Mouse (Mus musculus): ENCODE measurements around the gene Nox1. TPM values are rescaled to one million over a fixed set of nuclear protein-coding genes. Genes with fewer than 3 reads are reported as not detected.

Gene Nox1
- polyA plus RNA-seq, 1 experiment from 2014 or later: 0.16 TPM

- Histone ChIP-seq H3K9me3 (no peaks in the 10 kb centered on the region), H3K27me3 (no peaks in the 10 kb centered on the region), H3K4me3 (no peak overlapping the region), H3K4me1 (replicated peaks) (no peaks in the 10 kb centered on the region), H3K27ac (no peak overlapping the region), H3K9ac (no peak overlapping the region), H3K36me3 (no peaks in the 10 kb centered on the region), H3K4me2 (no peak overlapping the region)
- WGBS: 98% methylated on average over 1 of the region's 1 CpGs
- ATAC-seq (ENCODE audit: low FRiP score): no peak
Observed at GRCm38 (mm10) chrX:134170584-134170983, 51.2 kb downstream of the Nox1 start.

DNA sequence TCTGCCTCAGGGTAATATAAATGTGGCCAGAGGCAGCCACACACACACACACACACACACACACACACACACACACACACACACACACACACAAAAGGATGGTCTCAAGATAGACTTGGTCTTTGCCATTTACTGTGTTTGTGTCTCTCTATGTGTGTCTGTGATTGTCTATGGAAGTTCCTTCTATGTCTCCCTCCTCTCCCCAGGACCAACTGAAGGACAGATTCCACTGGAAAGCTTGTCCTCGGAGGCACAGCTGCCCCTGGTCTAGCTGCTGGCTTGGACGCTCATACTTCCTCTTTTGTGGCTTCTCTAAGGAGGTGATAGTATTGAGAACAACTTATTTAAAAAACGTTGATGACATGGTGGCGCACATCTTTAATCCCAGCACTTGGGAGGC is 58.3 kb downstream of the Nox1 start:
- Histone ChIP-seq H3K36me3 (no peaks in the 10 kb centered on the region), H3K9ac (no peak overlapping the region), H3K4me2 (no peak overlapping the region), H3K4me3 (no peak overlapping the region), H3K27me3 (peaks cover 17% of the 10 kb centered on the region; the same call in 1 of the 2 replicates), H3K4me1 (replicated peaks) (0 out of 2 replicates have a peak, but pooled peaks cover 3% of the 10 kb centered on the region), H3K9me3 (no peaks in the 10 kb centered on the region), H3K27ac (no peak overlapping the region)
- 77% methylated on average over 4 of the region's 4 CpGs for WGBS
- ATAC-seq (ENCODE audit: low FRiP score): no peak

GRCm38 (mm10) chrX:134162826-134163225 is 58.9 kb downstream of the Nox1 start:
- Histone ChIP-seq H3K4me3 (peak overlapping the region; percentile 39), H3K27ac (no peak overlapping the region), H3K9me3 (no peaks in the 10 kb centered on the region), H3K4me1 (replicated peaks) (0 out of 2 replicates have a peak, but pooled peaks cover 3% of the 10 kb centered on the region), H3K9ac (peak overlapping the region; percentile 56; the same call in 1 of the 2 replicates), H3K27me3 (peaks cover 17% of the 10 kb centered on the region; the same call in 1 of the 2 replicates), H3K36me3 (no peaks in the 10 kb centered on the region), H3K4me2 (peak overlapping the region; percentile 58)
- ATAC-seq (ENCODE audit: low FRiP score): no peak
- WGBS: 30% methylated on average over 11 of the region's 11 CpGs

DNA sequence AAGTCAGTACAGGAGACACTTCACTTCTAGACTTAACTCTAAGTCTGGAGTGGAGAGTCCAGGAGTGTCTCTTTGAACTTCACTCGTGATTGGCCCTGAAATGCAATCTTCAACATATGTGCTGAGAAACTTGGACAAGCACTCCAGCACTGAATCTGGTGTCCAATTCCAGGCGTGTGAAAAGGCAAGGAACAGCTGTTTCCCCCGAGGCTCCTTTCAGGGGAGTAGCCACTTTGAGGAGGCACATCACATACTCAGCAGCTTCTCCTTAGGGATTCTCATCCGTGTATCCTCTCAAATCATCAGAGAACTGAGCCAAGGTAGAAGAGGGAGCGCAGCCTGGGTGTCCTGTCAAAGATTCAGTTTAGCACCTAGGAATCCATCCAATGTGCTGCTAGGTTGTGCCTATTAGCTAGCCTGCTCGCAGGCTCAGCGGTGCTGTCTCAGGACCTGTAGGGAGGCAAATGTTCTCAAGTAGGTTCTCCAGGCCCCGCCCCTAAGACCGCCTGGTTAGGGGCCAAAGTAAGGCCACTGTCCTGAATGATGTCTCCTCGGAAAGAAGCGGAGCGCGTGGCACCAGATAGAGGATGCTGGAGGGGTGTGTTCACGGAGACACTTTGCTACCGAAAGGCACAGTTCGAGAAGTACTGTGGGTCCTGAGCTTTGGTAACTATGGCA is 59.6 kb downstream of the Nox1 start, which contains the start of gene Xkrx:
TSS of gene Xkrx (minus strand) at position 34 of the 678 bp plus-strand sequence.
- no peak for ATAC-seq (ENCODE audit: low FRiP score)

DNA sequence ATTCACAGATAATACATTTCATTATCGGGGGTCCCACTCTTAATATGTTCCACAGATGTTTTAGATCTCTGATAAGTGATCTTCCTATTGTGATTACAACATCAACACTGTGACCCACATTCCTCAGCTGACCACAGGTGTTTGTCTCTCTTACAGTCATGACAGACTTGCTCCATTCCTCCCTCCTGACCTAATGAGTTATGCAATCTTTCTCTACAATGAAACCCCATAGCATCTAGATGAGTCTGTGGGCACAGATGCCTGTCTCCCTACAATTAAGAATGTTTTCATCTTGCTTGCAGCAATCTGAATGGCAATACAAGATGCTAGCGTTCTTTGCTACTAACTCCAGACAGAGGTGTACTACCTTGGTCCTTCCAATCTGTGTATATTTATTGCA is 61.3 kb downstream of the Nox1 start:
- Histone ChIP-seq H3K4me3 (no peak overlapping the region), H3K4me1 (replicated peaks) (0 out of 2 replicates have a peak, but pooled peaks cover 3% of the 10 kb centered on the region), H3K9me3 (no peaks in the 10 kb centered on the region), H3K9ac (no peak overlapping the region), H3K27me3 (peaks cover 17% of the 10 kb centered on the region; the same call in 1 of the 2 replicates), H3K36me3 (no peaks in the 10 kb centered on the region), H3K4me2 (no peak overlapping the region), H3K27ac (no peak overlapping the region)
- no peak for ATAC-seq (ENCODE audit: low FRiP score)
- 97% methylated on average over 2 of the region's 2 CpGs for WGBS

More for the DNA sequence above, 59.6 kb downstream of the Nox1 start, which contains the start of gene Xkrx:
- Histone ChIP-seq H3K27me3 (peaks cover 17% of the 10 kb centered on the region; the same call in 1 of the 2 replicates), H3K4me1 (replicated peaks) (0 out of 2 replicates have a peak, but pooled peaks cover 3% of the 10 kb centered on the region), H3K36me3 (no peaks in the 10 kb centered on the region), H3K4me3 (peak within 1 kb of the TSS; percentile 39), H3K27ac (no peak within 1 kb of the TSS), H3K9me3 (no peaks in the 10 kb centered on the region), H3K4me2 (peak within 1 kb of the TSS; percentile 58), H3K9ac (peak within 1 kb of the TSS; percentile 56; the same call in 1 of the 2 replicates)
- WGBS: 36% methylated on average over 16 of the region's 16 CpGs

DNA sequence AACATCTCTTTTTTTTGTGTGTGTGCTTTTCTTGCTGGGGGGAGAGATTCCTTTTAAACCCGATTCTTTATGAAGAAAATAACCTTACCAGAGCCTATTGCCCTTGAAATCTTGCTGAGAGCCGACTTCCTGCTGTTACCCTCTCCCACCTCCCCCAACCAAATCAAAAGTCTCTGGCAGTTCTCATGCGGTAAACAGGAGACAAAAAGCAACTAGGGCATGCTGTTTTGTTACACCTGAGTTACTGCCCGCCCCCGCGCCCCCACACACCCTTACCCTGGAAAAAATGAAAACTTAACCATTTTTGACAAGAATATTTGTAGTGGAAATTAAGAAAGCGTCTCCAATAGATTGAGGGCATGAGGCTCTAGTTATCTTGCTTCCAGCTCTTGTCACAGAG is 63.6 kb downstream of the Nox1 start:
- Histone ChIP-seq H3K4me3 (no peak overlapping the region), H3K4me1 (replicated peaks) (0 out of 2 replicates have a peak, but pooled peaks cover 3% of the 10 kb centered on the region), H3K9me3 (no peaks in the 10 kb centered on the region), H3K4me2 (no peak overlapping the region), H3K27ac (no peak overlapping the region), H3K9ac (no peak overlapping the region), H3K36me3 (no peaks in the 10 kb centered on the region), H3K27me3 (peaks cover 17% of the 10 kb centered on the region; the same call in 1 of the 2 replicates)
- 48% methylated on average over 7 of the region's 7 CpGs for WGBS
- no peak for ATAC-seq (ENCODE audit: low FRiP score)

DNA sequence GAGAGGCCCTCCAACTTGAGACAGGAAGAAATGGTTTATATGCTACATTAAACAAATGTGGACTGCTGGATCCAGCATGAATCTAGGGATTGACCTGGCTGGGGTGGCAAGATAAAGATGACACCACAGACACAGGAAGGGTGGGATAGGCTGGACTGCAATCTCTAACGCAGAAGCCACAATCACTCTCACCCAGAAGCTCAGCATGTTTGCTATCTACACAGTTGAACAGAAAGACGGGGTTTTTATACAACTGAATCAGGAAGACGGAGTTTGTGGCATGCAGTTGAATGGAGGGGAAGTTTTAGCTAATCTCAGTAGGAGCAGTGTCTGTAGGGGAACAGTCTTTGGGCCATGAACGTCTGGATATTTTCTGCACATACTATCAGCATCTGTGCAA is 79.8 kb downstream of the Nox1 start:
- ATAC-seq (ENCODE audit: low FRiP score): no peak
- no peaks in the 10 kb centered on the region for H3K4me1 ChIP-seq (replicated peaks)
- 86% methylated on average over 4 of the region's 4 CpGs for WGBS
- no peaks in the 10 kb centered on the region for H3K27me3 ChIP-seq
- no peak overlapping the region for H3K4me3 ChIP-seq
- no peak overlapping the region for H3K27ac ChIP-seq
- H3K9ac ChIP-seq: no peak overlapping the region
- H3K4me2 ChIP-seq: no peak overlapping the region
- no peaks in the 10 kb centered on the region for H3K9me3 ChIP-seq
- H3K36me3 ChIP-seq: no peaks in the 10 kb centered on the region

DNA sequence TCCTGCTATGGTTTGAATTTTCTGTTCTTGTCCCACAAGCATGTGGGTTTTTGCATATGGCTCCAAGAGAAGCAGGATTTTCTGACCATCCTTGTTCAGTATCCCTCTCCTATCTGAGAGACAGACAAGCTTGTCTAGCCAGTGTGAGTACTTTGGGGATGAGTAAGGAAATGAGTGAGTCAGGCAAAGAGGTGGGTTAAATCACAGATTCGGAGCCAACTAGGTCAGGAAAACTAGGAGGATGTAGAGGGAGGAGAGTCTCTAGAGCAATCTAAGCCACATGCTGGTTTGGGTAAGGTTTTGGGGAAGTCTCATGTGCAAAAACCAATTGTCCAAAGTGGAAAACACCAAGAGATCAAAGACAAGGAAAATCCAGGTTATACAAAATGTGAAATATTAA is 80.2 kb downstream of the Nox1 start:
- H3K4me2 ChIP-seq: no peak overlapping the region
- no peaks in the 10 kb centered on the region for H3K36me3 ChIP-seq
- ATAC-seq (ENCODE audit: low FRiP score): no peak
- H3K27me3 ChIP-seq: no peaks in the 10 kb centered on the region
- no peak overlapping the region for H3K9ac ChIP-seq
- H3K27ac ChIP-seq: no peak overlapping the region
- H3K9me3 ChIP-seq: no peaks in the 10 kb centered on the region
- WGBS: 79% methylated on average over 1 of the region's 1 CpGs
- no peak overlapping the region for H3K4me3 ChIP-seq
- H3K4me1 ChIP-seq (replicated peaks): no peaks in the 10 kb centered on the region

- 80% methylated on average over 6 of the region's 6 CpGs for WGBS
- ATAC-seq (ENCODE audit: low FRiP score): no peak
- no peaks in the 10 kb centered on the region for H3K9me3 ChIP-seq
Observed at GRCm38 (mm10) chrX:134140024-134140423, 81.7 kb downstream of the Nox1 start.

GRCm38 (mm10) chrX:134133821-134134220 is 87.9 kb downstream of the Nox1 start:
- Histone ChIP-seq H3K36me3 (no peaks in the 10 kb centered on the region), H3K27me3 (peaks cover 10% of the 10 kb centered on the region; the same call in 1 of the 2 replicates), H3K9me3 (no peaks in the 10 kb centered on the region), H3K27ac (no peak overlapping the region), H3K9ac (no peak overlapping the region), H3K4me3 (no peak overlapping the region), H3K4me2 (no peak overlapping the region), H3K4me1 (replicated peaks) (no peaks in the 10 kb centered on the region)
- ATAC-seq (ENCODE audit: low FRiP score): no peak
- 62% methylated on average over 3 of the region's 3 CpGs for WGBS

More at GRCm38 (mm10) chrX:134140024-134140423, 81.7 kb downstream of the Nox1 start:
- 0 out of 2 replicates have a peak, but pooled peaks cover 3% of the 10 kb centered on the region for H3K27me3 ChIP-seq
- H3K27ac ChIP-seq: no peak overlapping the region
- H3K4me2 ChIP-seq: no peak overlapping the region
- H3K9ac ChIP-seq: no peak overlapping the region
- H3K4me1 ChIP-seq (replicated peaks): no peaks in the 10 kb centered on the region
- no peak overlapping the region for H3K4me3 ChIP-seq
- H3K36me3 ChIP-seq: no peaks in the 10 kb centered on the region

DNA sequence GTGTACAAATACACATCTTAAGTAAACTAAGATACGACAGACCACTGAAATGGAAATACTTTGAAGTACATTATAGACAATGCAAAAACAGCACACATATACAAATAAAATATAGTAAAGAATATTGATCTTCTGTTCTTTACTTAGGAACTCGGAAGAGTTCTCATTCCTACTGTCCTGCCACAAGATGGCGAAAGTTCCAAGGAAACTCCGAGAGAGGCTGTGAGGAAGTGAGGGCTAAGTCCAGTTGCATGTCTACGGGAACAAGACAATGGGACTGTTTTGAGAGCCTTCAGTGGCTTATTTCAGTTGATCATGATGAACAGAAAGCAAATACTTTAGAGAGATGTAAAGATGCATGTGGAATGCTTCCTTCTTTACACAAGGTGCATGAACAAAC is 89.5 kb downstream of the Nox1 start:
- no peak overlapping the region for H3K4me3 ChIP-seq
- WGBS: 25% methylated on average over 5 of the region's 5 CpGs
- H3K4me2 ChIP-seq: no peak overlapping the region
- no peak overlapping the region for H3K9ac ChIP-seq
- no peaks in the 10 kb centered on the region for H3K9me3 ChIP-seq
- H3K27me3 ChIP-seq: peaks cover 14% of the 10 kb centered on the region; the same call in 1 of the 2 replicates
- H3K4me1 ChIP-seq (replicated peaks): no peaks in the 10 kb centered on the region
- H3K36me3 ChIP-seq: no peaks in the 10 kb centered on the region
- no peak for ATAC-seq (ENCODE audit: low FRiP score)
- no peak overlapping the region for H3K27ac ChIP-seq

DNA sequence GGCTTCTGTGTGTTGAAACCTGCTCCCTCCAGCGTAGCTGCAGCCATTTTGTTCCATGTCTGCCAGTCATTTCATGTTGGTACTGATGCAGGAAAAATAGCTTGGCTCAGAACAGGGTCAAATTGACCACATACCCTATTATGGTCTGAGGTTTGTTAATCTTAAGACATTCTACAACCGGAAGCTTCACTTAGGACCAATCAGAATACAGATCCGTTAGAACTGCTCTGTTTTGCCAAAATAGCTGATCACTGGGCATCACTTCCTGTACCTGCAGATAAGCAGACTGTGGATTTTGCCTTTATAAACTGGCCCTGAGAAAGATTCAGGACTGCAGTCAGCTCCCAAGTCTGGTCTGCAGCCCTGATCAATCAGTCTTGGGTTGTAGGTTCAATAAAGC is 93.2 kb downstream of the Nox1 start:
- Histone ChIP-seq H3K4me2 (no peak overlapping the region), H3K36me3 (no peaks in the 10 kb centered on the region), H3K9me3 (no peaks in the 10 kb centered on the region), H3K27ac (no peak overlapping the region), H3K9ac (no peak overlapping the region), H3K27me3 (peaks cover 12% of the 10 kb centered on the region; the same call in 1 of the 2 replicates), H3K4me1 (replicated peaks) (no peaks in the 10 kb centered on the region), H3K4me3 (no peak overlapping the region)
- ATAC-seq (ENCODE audit: low FRiP score): no peak
- WGBS: 84% methylated on average over 3 of the region's 3 CpGs

- H3K4me3 ChIP-seq: no peak overlapping the region
- WGBS: 76% methylated on average over 3 of the region's 3 CpGs
- no peak overlapping the region for H3K27ac ChIP-seq
- H3K27me3 ChIP-seq: 0 out of 2 replicates have a peak, but pooled peaks cover 5% of the 10 kb centered on the region
- no peaks in the 10 kb centered on the region for H3K9me3 ChIP-seq
- no peak overlapping the region for H3K9ac ChIP-seq
- no peaks in the 10 kb centered on the region for H3K36me3 ChIP-seq
- H3K4me1 ChIP-seq (replicated peaks): no peaks in the 10 kb centered on the region
- no peak for ATAC-seq (ENCODE audit: low FRiP score)
- H3K4me2 ChIP-seq: no peak overlapping the region
Observed at GRCm38 (mm10) chrX:134116417-134116816, 105.3 kb downstream of the Nox1 start.
